In genomic region chr16:57268058-57268841, GRCm38 (mm10) we compare ENCODE assay signal across 11 mouse cellular contexts. TPM values are rescaled to one million over a fixed set of nuclear protein-coding genes. Genes with fewer than 3 reads are reported as not detected.
A peak's percentile ranks its signal among the peaks of the same experiment; 100 is the strongest.
DNase-seq lines count a peak whose midpoint lies in the region; TF ChIP-seq lines count a peak whose summit lies in the region.
"Had no signal": no experiment of that assay in that cellular context is flagged by ENCODE, and none has a peak within 500 bp of the region (broad histone marks: within the 10 kb centered on the region; RNA-seq: fewer than 3 reads in every experiment).

No protein-coding gene starts in this region.

- H3K4me3 ChIP-seq in heart, adult 2 months = no peak overlapping the region

- H3K9ac ChIP-seq in heart, adult 2 months (ENCODE audit: low read depth, low read length) = no peak overlapping the region; the same call in 1 of the 2 replicates

- 74% methylated on average over 14 of the region's 14 CpGs for WGBS in heart, adult 2 months

- intact Hi-C loops in heart, adult 2 months (cut with DNase I) = loop anchor here (5.0 kb wide), 1 partner anchor 79 kb away; no protein-coding TSS in a partner anchor
- intact Hi-C loops in heart, postnatal 25 days (cut with DNase I) = loop anchor here (5.0 kb wide), 1 partner anchor 89 kb away; no protein-coding TSS in a partner anchor
- intact Hi-C loops in left cerebral cortex, postnatal 14 days (cut with DNase I) = no loop called here

- DNase-seq in heart, adult 2 months = no peak
- no peak for DNase-seq in heart, postnatal 25 days (ENCODE audit: low spot score)
- peak; percentile 14 for DNase-seq in brain, embryonic 18.5 days (ENCODE audit: low read depth, low spot score)
- peak; percentile 67 for DNase-seq in layer of hippocampus, adult 11-12 months (ENCODE audit: low spot score)
- DNase-seq in left cerebral cortex, postnatal 14 days (ENCODE audit: low spot score in 2 of 2) = peak; percentile 65 to 74
- no peak for DNase-seq in thymus, postnatal 0 days (ENCODE audit: low spot score)
- no peak for DNase-seq in embryo, embryonic 9.5 days (ENCODE audit: extremely low spot score)
- DNase-seq in cerebellum, adult 9-10 months = no peak
- DNase-seq: lung, postnatal 14 days; thymus, adult 18-20 months had no signal

- TF ChIP-seq EP300 in heart, adult 2 months (IDR thresholded peaks at IDR 0.05; ENCODE audit: insufficient read depth, low read depth, low read length) = no peak

- H3K27ac ChIP-seq in heart, adult 2 months = peak overlapping the region; percentile 58

- peaks cover 9% of the 10 kb centered on the region for H3K36me3 ChIP-seq in heart, adult 2 months (ENCODE audit: control insufficient read depth, insufficient read depth, low read length)

- peaks cover 7% of the 10 kb centered on the region for H3K4me1 ChIP-seq in heart, adult 2 months (ENCODE audit: control insufficient read depth, insufficient read depth, low read length)

- no peak for TF ChIP-seq POLR2A in heart, adult 2 months (IDR thresholded peaks at IDR 0.05; ENCODE audit: insufficient read depth, low read depth, low read length)

- H3K79me2 ChIP-seq in heart, adult 2 months (replicated peaks; ENCODE audit: control insufficient read depth, insufficient read depth, low read length) = no peaks in the 10 kb centered on the region

- no peak for TF ChIP-seq CTCF in heart, adult 2 months (IDR thresholded peaks at IDR 0.05)

- no peaks in the 10 kb centered on the region for H3K27me3 ChIP-seq in heart, adult 2 months (ENCODE audit: control insufficient read depth, insufficient read depth, low read length)

RNA-seq across cellular contexts. Expression of gene Tmem30c, which starts 24.4 kb away (rescaled TPM):
- total RNA-seq in heart, adult 2 months (2021) = not detected
- not detected in 2 replicates for polyA plus RNA-seq in heart, adult 2 months (2012; rRNA removed)
- total RNA-seq in heart, postnatal 25 days (2021) = not detected
- under 1 TPM; 0.19 to 0.29 TPM for total RNA-seq in left cerebral cortex, postnatal 14 days (2021)
- 0.05 TPM in 1 of 2 replicates, not detected in the other for polyA plus RNA-seq in thymus, postnatal 0 days (2015; fragmentation: Nextera tagmentation; extraction: Ambion mirVana)
- total RNA-seq: hematopoietic stem cell, adult 5-6 weeks had no signal

RNA-seq across cellular contexts. Expression of gene Tbc1d23, which starts 36.9 kb away (rescaled TPM):
- total RNA-seq in heart, adult 2 months (2021) = 10 to 100 TPM; 25.3 to 26.1 TPM
- 7.7 and 21.2 TPM in 2 replicates for polyA plus RNA-seq in heart, adult 2 months (2012; rRNA removed)
- total RNA-seq in heart, postnatal 25 days (2021) = 10 to 100 TPM; 23.9 to 26.2 TPM
- total RNA-seq in left cerebral cortex, postnatal 14 days (2021) = 10 to 100 TPM; 38.8 to 42.4 TPM
- 17.6 and 19.9 TPM in 2 replicates for polyA plus RNA-seq in thymus, postnatal 0 days (2015; fragmentation: Nextera tagmentation; extraction: Ambion mirVana)

Comparison
In these comparisons a context has a peak if more than half of its experiments do, and no peak if none do; other contexts are left out.
1. DNase-seq: peak in brain, embryonic 18.5 days (single experiment), layer of hippocampus, adult 11-12 months (single experiment) and left cerebral cortex, postnatal 14 days (2 of 2); none in heart, adult 2 months (0 of 2), heart, postnatal 25 days (single experiment), thymus, postnatal 0 days (single experiment), embryo, embryonic 9.5 days (single experiment) and cerebellum, adult 9-10 months (single experiment).